Mouse (Mus musculus) heart, postnatal 0 days (tissue): ENCODE data around the gene Sh3yl1.

Experiments used
- CTCF ChIP-seq: IDR thresholded peaks from 2 replicates; pipeline ENCODE4 v1.5.1; 2016; ENCODE audit warnings: antibody characterized with exemption, control low read depth, low read depth
- EP300 ChIP-seq: IDR thresholded peaks from 2 replicates; pipeline ENCODE4 v1.6.1; 2016; ENCODE audit warnings: antibody characterized with exemption, low read depth

- TF ChIP-seq CTCF (no peak), EP300 (no peak)
Observed at GRCm38 (mm10) chr12:30885891-30886290, 25.6 kb upstream of the Sh3yl1 start.
